Mouse (Mus musculus) gastrocnemius, postnatal 4 days (tissue): ENCODE results near the gene Zswim1. TPM values are rescaled to one million over a fixed set of nuclear protein-coding genes. Genes with fewer than 3 reads are reported as not detected.
"Not testable (repeated sequence)": the region's sequence is repeated elsewhere in the genome, so short reads cannot be mapped to it uniquely, and the experiment has no call there.

Source experiments
- DNase-seq, 2 experiments: peaks; one replicate each; pipeline ENCODE4 v3.0.0; 2021 to 2022; ENCODE audit warnings: low spot score in 2 of 2, mixed read lengths in 2 of 2
- total RNA-seq, 2 experiments: library from RNA; stranded (reverse); gene quantifications; 2 replicates each; pipeline ENCODE4 v1.2.3; 2021

Gene Zswim1
- total RNA-seq, 2 experiments from 2014 or later: 4.7 to 5.9 TPM

- DNase-seq: no peak
Observed at GRCm38 (mm10) chr2:164827146-164827850, 4.8 kb downstream of the Zswim1 start.

GRCm38 (mm10) chr2:164828437-164828836 is 6.0 kb downstream of the Zswim1 start, which contains the start of gene Spata25:
Gene Spata25 (minus strand): TSS chr2:164828537.
- no peak for DNase-seq

GRCm38 (mm10) chr2:164829090-164829489 is 6.6 kb downstream of the Zswim1 start:
- DNase-seq: no peak

GRCm38 (mm10) chr2:164831029-164831428 is 8.5 kb downstream of the Zswim1 start:
- no peak for DNase-seq

- no peak for DNase-seq
Observed at GRCm38 (mm10) chr2:164832032-164832747, 9.7 kb downstream of the Zswim1 start.

- DNase-seq: peak; percentile 51 to 73
Observed at GRCm38 (mm10) chr2:164832748-164833301, 10.3 kb downstream of the Zswim1 start, which contains the start of gene Ctsa. Gene Ctsa (plus strand): TSS chr2:164832873.

DNA sequence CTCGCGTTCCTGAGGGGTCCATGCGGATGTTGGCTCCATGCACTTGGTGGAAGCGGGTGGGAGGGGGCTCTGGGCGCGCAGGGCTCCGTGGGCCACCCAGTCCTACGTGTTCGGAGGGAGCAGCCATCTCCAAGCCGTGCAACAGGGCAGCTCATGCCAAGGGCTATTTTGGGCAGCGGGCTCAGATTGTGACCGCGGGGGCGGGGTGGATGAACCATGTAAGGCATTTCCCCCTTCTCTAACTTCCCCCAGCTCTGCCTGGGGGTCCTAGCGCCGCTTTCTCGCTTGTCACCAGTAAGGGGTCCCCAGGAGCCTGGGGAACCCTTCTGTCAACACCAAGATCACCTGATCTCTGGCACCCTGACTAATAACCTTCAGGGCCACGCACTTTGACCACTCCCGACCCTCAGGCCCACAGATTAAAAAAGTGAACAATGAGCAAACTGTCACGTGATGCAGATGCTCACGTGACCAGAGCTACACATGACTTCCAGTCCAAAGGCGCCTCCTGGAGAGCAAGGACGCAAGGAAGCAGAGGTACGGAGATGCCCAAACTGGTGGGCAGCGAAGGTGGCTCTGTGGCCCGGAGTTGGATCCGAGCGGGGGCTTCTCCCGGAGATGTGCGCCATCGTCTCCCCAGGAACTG is 11.0 kb downstream of the Zswim1 start, which contains the start of gene Neurl2:
TSS of gene Neurl2 (minus strand) at position 143 of the 646 bp plus-strand sequence.
- peak; percentile 84 to 93 for DNase-seq

GRCm38 (mm10) chr2:164834531-164834930 is 12.0 kb downstream of the Zswim1 start:
- DNase-seq: no peak

GRCm38 (mm10) chr2:164835164-164835563 is 12.7 kb downstream of the Zswim1 start:
- DNase-seq: no peak

- DNase-seq: no peak
Observed at GRCm38 (mm10) chr2:164845782-164846181, 23.3 kb downstream of the Zswim1 start.

GRCm38 (mm10) chr2:164850061-164850460 is 27.6 kb downstream of the Zswim1 start:
- no peak for DNase-seq

DNA sequence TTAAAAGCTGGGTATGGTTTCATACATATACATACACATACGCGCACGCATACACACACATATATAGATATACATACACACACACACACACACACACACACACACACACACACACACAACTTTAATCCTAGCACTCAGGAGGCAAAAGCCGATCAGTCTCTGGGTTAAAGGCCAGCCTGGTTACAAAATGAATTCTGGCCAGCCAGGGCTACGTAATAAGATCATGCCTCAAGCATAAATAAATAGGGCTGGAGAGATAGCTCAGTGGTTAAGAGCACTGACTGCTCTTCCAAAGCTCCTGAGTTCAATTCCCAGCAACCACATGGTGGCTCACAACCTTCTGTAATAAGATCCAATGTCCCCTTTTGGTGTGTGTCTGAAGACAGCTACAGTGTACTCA is 33.1 kb downstream of the Zswim1 start:
- not testable (repeated sequence) for DNase-seq

DNA sequence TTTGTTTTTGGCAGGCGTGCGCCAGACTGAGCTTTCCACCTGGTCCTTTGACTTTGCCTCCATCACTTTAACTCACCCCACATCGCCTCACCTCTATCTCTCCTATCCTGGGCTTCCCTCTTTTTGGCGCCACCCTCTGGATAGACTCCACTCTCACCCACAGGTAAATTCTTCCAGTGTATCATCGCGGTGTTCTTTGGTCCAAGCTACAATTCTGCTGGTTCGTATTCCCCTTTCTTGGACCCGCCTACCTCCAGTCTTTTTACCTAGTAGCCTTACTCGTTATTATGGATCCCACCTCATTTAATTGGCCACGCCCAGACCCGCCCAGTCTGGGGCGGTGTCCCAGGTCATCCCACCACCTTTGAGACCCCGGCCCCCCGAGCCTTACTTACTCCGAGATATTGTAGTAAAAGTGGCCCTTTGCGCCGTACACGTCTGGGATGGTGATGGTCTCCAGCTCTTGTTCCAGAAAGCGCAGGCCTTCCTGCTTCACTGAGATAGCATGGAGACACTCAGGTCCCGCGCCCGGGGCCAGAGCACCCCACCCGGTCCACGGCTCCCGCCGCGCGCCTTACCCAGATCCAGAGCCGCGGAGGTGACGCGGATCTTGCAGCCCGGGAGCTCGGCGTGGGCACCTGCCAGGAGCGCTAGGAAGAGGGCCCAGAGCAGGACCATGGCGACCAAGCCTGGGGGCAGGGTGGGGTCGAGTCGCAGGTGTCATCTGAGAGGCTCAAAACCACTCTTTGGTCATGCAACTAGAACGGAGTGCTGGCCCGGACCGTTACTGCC is 34.0 kb downstream of the Zswim1 start:
- no peak for DNase-seq

- peak in 1 of 2 experiments; percentile 45 for DNase-seq
Observed at GRCm38 (mm10) chr2:164857101-164857821, 34.8 kb downstream of the Zswim1 start, which contains the start of gene Pltp. Gene Pltp (minus strand): TSS chr2:164857711.

GRCm38 (mm10) chr2:164857842-164858553 is 35.5 kb downstream of the Zswim1 start:
- no peak for DNase-seq

DNA sequence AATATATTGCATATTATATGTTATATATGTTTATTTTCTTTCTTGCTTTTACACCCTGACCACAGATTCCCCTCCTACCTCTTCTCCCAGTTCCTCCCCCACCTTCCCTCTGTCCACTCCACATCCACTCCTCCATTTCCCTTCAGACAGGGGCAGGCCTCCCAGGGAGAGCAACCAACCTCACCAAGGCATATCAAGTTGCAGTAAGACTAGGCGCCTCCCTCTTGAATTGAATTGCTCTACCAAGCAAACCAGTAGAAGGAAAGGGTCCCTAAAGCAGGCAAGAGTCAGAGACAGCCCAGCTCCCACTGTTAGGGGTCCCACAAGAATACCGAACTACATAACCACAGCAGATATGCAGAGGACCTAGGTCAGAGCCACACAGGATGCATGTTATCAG is 36.7 kb downstream of the Zswim1 start:
- no peak for DNase-seq

DNA sequence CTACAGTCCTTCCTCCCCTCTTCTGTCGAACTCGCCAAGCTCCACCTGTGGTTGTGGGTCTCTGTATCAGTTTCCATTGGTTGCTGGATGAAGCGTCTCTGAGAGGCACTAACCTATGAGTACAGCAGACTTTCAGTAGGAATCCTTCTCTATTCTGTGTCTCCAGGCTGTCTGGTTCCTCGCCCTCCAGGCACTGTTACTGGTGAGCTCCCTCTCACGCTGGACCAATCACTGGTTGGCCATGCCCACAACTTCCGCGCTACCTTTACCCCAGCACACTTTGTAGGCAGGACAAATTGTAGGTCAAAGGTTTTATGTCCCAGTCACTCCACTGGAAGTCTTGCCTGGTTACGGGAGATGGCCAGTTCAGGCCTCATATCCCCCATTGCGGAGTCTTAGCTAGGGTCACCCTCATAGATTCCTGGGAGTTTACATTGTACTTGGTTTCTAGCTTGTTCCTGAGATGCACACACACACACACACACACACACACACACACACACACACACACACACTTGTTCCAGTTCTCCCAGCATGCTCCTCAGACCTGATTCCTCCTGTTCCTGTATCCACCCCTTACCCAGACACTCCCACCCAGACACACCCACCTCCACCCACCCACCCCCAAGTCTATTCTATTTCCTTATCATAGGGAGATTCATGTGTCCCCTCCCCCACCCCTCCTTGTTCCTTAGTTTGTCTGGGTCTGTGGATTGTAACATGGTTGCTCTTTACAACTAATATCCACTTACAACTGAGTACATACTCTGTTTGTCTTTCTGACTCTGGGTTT is 37.4 kb downstream of the Zswim1 start:
- DNase-seq: no peak

DNA sequence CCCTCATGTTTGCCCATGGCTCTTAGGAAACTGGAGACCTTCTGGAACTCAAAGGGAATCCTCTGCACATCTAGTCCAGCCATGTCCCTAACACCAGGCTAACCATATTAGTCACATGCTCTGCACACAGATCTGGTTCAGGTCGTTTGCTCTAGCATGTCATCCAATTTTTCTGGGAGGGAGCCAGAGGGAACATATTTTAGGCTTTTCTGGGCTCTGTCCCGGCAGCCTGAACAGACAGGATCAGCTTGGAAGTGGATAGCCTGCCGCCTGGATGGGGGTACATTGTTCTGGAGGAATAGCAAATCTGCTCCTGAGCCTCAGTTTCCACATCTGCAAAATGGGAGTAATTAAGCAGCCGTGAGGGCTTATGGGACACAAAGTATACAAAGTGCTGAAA is 38.6 kb downstream of the Zswim1 start:
- DNase-seq: no peak
